Mouse (Mus musculus) frontal cortex, postnatal 14 days (tissue): ENCODE results near the gene Ftl1-ps1.
A peak's percentile ranks its signal among the peaks of the same experiment; 100 is the strongest.

Experiments
- DNase-seq, 2 experiments: peaks; one replicate each; pipeline ENCODE4 v3.0.0; 2022; ENCODE audit warnings: low spot score in 2 of 2

Ftl1-ps1 gene

DNA sequence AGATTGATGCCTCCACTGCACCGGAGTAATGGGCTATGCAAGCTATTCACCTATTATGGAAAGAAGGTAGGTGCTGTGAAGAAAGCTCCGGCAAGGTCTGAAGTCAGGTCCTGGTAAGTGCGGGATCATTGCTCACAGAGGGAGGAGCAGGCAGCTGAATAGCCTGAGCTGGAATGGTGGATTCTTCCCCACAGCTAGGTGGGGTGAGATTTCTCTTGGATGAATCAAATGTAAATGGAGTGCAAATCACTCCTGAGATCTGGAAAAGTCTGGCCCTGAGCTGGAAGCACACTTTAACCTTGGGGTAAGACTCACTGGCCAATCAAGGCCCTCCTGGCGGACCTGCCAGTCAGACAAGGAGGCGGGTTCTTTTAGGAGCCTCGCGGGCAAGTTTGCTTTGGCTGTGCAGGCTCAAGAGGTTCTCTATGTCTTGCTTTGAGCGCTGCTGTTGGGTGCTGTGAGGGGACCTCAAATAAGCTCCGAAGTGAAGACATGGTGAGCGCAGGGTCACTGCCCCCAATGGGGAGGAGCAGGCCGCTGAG lies at the start of gene Ftl1-ps1:
Gene Ftl1-ps1, plus strand, starts transcription at position 397 of the 542 bp plus-strand sequence.
- no peak for DNase-seq

DNA sequence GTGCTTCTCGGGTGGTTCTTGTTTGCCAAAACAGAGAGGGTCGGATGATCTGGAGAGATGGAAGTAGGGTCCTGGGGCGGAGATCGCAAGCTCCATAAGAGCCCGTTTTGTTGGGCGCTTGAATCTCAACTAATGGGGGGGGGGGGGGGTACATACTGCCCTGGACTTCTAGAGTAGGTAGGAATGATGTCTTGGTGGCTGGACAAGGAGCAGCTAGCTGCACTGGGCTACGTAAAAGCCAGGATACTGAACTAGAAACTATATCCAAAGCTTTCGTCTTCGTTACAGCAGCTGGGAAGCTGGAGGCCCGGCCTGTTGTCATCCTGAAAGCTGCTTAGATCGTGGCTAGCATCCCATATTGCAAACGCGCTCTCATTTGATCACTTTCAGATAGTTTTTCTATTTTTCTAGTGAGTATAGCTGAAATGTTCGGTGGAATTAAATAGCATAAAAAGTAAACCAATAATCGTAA lies 49.0 kb upstream of the Ftl1-ps1 start:
- no peak for DNase-seq

DNA sequence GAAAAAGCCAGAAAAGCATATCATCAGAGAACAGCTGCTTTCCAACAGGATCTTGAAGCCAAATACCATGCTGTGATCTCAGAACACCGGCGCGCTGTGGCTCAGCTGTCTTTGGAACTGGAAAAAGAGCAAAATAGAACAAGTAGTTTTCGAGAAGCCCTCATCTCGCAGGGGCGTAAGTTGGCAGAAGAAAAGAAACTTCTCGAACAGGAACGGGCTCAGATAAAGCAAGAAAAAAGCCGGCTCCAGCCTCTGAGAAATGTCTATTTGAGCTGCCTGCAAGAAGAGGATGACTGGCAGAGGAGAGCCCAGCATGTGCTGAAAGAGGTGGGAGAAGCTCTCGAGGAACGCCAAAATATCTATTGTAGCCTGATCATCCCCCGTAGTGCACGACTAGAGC lies 43.0 kb upstream of the Ftl1-ps1 start:
- DNase-seq = no peak

DNA sequence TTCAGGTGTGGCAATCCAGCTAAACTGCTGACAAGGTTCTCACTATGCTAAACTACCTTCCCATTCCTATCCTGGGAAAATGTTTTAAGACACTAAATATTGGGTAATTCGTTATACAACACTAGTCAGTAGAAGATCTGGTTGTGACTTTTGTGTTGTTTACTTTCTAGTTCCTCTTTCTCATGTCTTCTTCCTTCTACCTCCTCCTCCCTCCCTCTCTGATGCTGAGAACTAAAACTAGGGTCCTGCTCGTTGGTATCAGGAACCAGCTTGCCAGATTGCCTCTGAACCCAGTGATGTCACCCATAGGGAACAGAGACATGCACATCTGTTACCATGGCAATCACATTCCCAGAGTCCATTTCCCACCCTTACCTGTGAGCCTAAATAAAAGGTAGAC lies 37.3 kb upstream of the Ftl1-ps1 start:
- DNase-seq = no peak

DNA sequence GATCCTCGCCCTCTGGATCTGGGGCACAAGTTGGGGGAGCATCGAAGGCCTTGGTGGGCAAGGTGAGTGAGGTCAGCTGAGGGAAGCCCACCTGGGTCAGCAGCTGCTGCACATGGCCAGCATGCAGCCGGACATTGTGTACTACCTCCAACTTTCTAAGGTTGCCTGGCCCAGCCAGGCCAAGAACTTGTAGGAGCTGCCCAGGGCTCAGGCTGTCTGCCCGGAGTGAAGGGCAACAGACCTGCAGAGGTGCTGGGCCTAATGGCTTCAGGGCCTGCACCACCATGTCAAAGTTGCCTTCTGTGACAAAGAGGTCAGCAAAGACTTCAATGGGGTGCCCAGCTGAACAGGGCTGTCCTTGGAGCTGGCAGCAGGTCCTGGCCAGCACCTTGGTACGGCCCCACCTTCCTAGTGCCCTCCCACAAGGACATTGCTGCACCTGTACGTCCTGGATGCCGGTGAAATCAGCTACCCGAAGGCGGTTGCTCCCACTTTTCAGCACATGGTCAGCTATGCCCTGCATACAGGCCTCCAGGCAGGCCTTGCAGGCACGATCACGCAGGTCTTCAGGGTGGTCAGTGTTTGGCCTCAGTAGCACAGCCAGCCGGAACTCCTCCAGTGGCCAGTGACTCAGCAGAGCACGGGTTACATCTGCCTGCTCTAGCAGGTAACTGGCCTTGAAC lies 36.2 kb upstream of the Ftl1-ps1 start:
- no peak for DNase-seq

DNA sequence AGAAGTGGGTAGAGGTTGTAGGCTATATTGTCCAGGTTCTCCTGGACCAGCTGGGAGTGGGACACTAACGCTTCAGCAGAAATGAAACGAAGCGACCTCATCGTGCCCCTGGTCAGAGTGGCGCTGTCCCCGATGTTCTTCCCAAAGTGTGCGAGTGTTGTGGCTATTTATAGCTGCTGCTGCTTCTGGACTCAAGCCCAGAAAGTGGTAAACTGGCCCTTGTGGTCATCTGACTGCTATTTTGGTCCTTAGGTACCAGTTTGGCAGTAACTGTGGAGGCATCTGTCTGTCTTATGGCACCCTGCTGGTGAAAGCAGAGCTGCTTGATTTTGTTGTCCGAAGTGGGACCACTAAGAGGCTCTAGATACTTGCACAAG lies 35.6 kb upstream of the Ftl1-ps1 start, which contains the start of gene Lrrc14b:
Gene Lrrc14b, minus strand, starts transcription at position 147 of the 377 bp plus-strand sequence.
- DNase-seq = no peak

DNA sequence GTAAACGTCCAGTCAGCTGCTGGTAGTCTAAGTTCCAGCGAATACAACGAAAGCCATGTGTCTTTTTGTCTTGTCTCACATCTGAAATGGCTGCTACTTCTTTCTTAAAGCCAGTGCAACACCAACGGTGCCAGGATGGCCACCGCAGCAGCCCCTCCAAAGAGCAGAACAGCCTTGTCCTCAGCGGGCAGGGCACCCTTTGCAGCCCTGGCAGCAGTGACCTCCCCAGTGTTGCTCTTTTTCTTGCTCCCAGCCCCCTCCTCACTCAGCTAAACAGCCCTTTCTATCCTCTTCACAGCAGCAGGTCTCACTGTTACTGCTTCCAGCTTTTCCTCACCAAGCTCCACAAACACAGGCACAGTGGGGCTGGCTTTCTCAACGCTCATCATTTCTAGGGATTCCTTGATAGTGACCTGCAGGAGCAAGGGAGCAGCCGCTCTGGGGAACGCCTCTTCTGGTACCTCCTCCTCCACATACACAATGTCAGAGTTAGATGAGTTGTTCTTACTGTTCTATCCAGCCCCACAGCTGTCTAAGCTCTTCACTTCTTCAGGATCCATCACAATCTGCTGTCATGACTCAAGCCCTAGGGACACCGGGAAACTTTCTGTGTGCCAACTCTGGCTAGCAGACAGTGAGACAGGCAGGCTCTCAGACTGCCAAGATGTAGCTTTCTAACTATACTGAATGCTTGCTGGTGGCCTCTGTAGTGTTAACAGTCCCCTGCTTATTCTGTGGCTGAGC lies 17.8 kb upstream of the Ftl1-ps1 start:
- no peak for DNase-seq

DNA sequence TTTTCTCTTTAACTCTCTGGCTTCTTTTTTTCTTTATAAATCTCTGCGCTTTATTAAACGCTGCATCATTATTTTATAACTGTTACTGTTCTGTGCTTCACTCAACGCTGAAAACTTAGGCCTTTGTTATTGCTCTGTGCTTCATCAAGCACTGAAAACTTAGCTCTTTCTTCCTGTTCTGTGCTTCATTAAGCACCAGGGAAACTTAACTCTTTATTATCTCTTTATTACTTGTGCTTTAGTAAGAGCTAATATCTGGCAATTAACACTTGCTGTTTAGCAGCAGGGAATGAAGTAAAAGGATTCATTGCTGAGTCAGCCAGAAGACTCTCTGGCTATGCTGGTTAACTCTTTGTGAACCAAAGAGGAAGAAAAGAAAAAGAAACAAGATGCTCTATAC lies 17.2 kb upstream of the Ftl1-ps1 start:
- DNase-seq = no peak

DNA sequence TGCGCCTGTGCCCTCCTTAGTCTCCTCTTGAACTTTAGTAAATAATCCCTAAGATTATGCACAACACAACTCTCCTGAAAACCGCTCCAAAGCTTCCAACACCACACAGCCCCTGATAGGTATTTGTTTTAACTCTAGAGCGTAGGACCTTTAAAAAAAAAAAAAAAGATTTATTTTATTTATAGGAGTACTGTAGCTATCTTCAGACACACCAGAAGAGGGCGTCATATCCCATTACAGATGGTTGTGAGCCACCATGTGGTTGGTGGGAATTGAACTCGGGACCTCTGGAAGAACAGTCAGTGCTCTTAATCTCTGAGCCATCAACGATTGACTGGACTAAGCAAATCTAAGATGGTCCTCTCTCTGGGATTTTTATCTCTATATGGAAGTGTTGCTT lies 9.8 kb upstream of the Ftl1-ps1 start:
- no peak for DNase-seq

DNA sequence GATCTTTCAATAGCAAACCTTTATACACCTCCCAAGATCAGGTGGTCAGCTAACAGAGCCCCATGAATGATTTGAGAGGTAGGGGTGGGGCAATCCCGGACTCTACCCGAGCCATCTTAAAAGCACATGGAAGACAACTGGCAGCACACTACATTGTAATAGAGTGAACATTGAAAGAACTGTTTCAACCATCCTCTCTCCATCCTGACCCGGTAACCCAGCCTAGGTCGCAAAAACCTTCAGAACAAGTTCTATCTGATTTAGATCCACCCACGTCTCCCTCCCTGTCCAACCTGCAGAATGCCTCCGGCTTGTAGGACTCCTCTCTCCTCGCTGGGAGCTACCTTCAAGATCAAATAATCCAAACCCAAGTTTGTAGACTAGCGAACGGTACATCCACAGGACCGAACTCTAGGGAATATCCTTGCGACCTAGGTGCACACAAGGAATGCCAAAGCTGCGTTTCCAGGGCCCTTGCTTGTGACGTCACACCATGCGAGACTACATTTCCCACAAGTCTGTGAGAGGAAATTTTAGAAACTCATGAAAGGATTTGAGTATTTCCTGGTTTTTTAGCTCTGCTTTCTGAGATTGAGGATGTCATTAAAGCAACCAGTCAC lies 9.0 kb upstream of the Ftl1-ps1 start, which contains the start of gene Zfp72:
Gene Zfp72, minus strand, starts transcription at position 466 of the 620 bp plus-strand sequence.
- DNase-seq = peak; percentile 60 to 71

DNA sequence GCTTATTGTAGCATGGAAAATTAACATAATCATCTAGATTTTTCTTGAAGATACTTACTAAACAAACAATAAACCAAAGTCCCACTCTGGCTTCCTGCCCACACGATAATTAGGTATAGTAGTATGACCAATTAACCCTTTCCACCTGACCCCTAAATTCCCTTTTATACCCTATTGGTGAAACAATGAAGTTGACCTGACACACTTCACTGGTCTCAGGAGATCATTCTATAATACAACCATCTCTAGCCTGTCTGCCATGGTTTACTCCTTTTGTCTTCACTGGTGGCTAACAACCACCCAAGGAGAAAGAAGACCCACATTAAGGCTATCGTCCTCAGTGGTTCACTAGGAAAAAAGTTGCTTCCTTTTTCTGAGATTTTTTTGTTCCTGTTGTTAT lies 8.3 kb upstream of the Ftl1-ps1 start:
- DNase-seq = no peak

DNA sequence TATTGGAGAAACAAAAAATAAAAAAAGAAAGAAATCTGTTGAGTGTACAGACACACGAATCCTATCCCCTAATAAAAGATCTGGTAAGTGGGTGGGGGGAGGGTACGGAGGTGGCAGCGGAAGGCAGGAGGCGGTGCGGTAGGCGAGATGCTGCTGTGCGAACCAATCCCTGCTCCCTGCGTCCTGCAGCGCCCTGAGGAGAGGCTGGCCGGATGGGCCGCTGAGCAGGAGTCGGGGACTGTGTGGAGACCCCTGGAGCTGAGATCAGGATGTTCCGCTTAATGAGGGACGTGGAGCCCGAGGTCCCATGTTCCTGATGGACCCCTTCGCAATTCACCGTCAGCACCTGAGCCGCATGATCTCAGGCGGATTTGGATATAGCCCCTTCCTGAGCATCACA lies 40.4 kb downstream of the Ftl1-ps1 start:
- no peak for DNase-seq
